Mouse (Mus musculus): Measurements from ENCODE around the gene Hsd17b3. TPM values are rescaled to one million over a fixed set of nuclear protein-coding genes. Genes with fewer than 3 reads are reported as not detected.

Hsd17b3 gene
- polyA plus RNA-seq, 1 experiment from 2014 or later: not detected

DNA sequence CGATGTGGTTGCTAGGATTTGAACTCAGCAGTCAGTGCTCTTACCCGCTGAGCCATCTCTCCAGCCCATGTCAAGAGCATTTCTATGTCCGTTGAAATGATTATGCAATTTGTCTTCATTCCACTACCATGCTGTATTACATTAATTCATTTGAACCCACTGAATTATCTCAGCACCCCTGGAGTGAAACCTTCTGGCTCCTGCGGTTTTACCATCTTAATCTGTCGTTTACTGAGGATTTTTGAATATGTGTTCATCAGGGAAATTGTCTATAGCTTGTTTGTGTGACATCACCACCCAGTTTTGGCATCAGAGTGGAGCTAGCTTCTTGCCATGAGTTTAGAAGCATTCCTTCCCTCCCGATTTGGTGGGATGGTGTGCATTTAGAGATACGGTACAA lies 2.0 kb upstream of the Hsd17b3 start:
- DNase-seq (ENCODE audit: low spot score) (no peak), ATAC-seq (no peak)
- TF ChIP-seq CTCF (IDR thresholded peaks at IDR 0.05): no peak
- TF ChIP-seq EP300 (IDR thresholded peaks at IDR 0.05): no peak
- Histone ChIP-seq H3K27me3 (replicated peaks; ENCODE audit: insufficient read depth, low read length) (no peaks in the 10 kb centered on the region), H3K4me3 (ENCODE audit: low read depth, low read length) (no peak overlapping the region), H3K36me3 (ENCODE audit: insufficient read depth, low read length) (no peaks in the 10 kb centered on the region), H3K4me2 (replicated peaks; ENCODE audit: low read depth, low read length) (no peak overlapping the region), H3K4me1 (ENCODE audit: insufficient read depth, low read depth, low read length) (no peaks in the 10 kb centered on the region), H3K9me3 (ENCODE audit: low read length) (no peaks in the 10 kb centered on the region), H3K9ac (replicated peaks; ENCODE audit: low read depth) (no peak overlapping the region), H3K27ac (ENCODE audit: low read length) (no peak overlapping the region)
- WGBS: 71% methylated on average over 7 of the region's 7 CpGs

DNA sequence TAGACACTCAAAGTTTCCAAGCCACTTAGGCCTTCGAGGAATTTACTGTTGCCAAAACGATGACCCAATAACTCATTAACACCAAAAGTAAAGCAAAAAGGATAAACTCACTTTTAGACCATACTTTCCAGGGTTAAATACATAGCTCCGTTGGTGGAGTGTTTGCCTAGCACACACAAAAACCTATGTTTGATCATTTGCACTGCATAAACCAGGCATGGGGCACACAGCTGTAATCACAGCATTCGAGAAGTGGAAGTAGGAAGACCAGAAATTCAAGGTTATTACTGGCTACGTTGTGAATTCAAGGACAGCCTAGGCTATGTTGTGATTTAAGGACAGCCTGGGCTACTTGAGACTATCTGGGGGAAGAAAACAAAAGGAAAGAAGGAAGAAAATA lies 1.2 kb upstream of the Hsd17b3 start:
- H3K27ac ChIP-seq (ENCODE audit: low read length): no peak overlapping the region
- no peaks in the 10 kb centered on the region for H3K4me1 ChIP-seq (ENCODE audit: insufficient read depth, low read depth, low read length)
- no peaks in the 10 kb centered on the region for H3K9me3 ChIP-seq (ENCODE audit: low read length)
- WGBS: 46% methylated on average over 5 of the region's 5 CpGs
- H3K9ac ChIP-seq (replicated peaks; ENCODE audit: low read depth): no peak overlapping the region
- no peaks in the 10 kb centered on the region for H3K36me3 ChIP-seq (ENCODE audit: insufficient read depth, low read length)
- no peaks in the 10 kb centered on the region for H3K27me3 ChIP-seq (replicated peaks; ENCODE audit: insufficient read depth, low read length)
- H3K4me2 ChIP-seq (replicated peaks; ENCODE audit: low read depth, low read length): no peak overlapping the region
- no peak for TF ChIP-seq EP300 (IDR thresholded peaks at IDR 0.05)
- TF ChIP-seq CTCF (IDR thresholded peaks at IDR 0.05): no peak
- ATAC-seq: peak; percentile 48; the same call in 1 of the 2 replicates
- peak; percentile 45 for DNase-seq (ENCODE audit: low spot score)
- H3K4me3 ChIP-seq (ENCODE audit: low read depth, low read length): no peak overlapping the region

DNA sequence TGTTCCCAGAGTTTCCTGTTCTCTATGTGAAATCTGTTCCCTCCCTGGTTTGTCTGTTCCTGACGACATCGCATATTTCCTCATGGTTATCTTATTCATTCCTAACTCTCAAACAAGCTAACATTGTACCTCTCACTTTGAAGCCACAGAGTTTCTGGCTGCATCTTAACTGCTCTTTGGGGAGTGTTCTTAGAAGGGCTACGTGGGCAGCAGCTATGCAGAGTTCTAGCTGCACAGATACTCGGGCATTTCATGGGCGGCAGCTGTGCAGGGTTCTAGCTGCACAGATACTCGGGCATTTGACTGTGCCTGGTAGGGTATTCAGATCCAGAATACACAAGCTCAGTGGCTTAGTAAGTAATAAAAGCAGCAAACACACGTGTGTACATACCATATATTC lies 973 bp downstream of the Hsd17b3 start:
- no peak overlapping the region for H3K27ac ChIP-seq (ENCODE audit: low read length)

DNA sequence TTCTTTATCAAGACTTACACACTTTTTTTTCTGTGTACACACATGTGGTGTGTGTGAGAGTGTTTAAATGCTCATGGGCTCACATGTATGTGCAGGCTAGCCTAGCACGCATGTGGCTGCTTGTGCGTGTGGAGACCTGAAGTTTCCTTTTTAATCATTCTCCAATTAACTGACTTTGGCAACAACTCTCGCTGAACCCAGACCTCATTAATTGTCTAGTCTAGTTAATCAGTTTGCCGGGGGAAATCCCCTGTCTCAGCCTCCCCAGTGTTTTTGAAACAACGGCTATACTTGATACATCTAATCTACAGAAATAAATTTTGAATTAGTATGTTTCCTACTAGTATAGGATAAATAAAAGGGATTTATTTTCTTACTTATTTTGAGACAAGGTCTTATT lies 3.0 kb downstream of the Hsd17b3 start:
- no peak overlapping the region for H3K9ac ChIP-seq (replicated peaks; ENCODE audit: low read depth)
- no peak overlapping the region for H3K27ac ChIP-seq (ENCODE audit: low read length)
- no peaks in the 10 kb centered on the region for H3K4me1 ChIP-seq (ENCODE audit: insufficient read depth, low read depth, low read length)
- DNase-seq (ENCODE audit: low spot score) (no peak), ATAC-seq (no peak)
- H3K4me2 ChIP-seq (replicated peaks; ENCODE audit: low read depth, low read length): no peak overlapping the region
- no peaks in the 10 kb centered on the region for H3K27me3 ChIP-seq (replicated peaks; ENCODE audit: insufficient read depth, low read length)
- H3K36me3 ChIP-seq (ENCODE audit: insufficient read depth, low read length): no peaks in the 10 kb centered on the region
- TF ChIP-seq EP300 (IDR thresholded peaks at IDR 0.05): no peak
- TF ChIP-seq CTCF (IDR thresholded peaks at IDR 0.05): no peak
- H3K9me3 ChIP-seq (ENCODE audit: low read length): no peaks in the 10 kb centered on the region
- WGBS: 81% methylated on average over 5 of the region's 5 CpGs
- no peak overlapping the region for H3K4me3 ChIP-seq (ENCODE audit: low read depth, low read length)

More for the DNA sequence above, 973 bp downstream of the Hsd17b3 start:
- 48% methylated on average over 7 of the region's 7 CpGs for WGBS
- Histone ChIP-seq H3K9me3 (ENCODE audit: low read length) (no peaks in the 10 kb centered on the region), H3K4me2 (replicated peaks; ENCODE audit: low read depth, low read length) (no peak overlapping the region), H3K4me3 (ENCODE audit: low read depth, low read length) (no peak overlapping the region), H3K4me1 (ENCODE audit: insufficient read depth, low read depth, low read length) (no peaks in the 10 kb centered on the region), H3K9ac (replicated peaks; ENCODE audit: low read depth) (no peak overlapping the region), H3K27me3 (replicated peaks; ENCODE audit: insufficient read depth, low read length) (no peaks in the 10 kb centered on the region), H3K36me3 (ENCODE audit: insufficient read depth, low read length) (no peaks in the 10 kb centered on the region)
- ATAC-seq: no peak
- no peak for DNase-seq (ENCODE audit: low spot score)
- TF ChIP-seq CTCF (IDR thresholded peaks at IDR 0.05) (no peak), EP300 (IDR thresholded peaks at IDR 0.05) (no peak)

DNA sequence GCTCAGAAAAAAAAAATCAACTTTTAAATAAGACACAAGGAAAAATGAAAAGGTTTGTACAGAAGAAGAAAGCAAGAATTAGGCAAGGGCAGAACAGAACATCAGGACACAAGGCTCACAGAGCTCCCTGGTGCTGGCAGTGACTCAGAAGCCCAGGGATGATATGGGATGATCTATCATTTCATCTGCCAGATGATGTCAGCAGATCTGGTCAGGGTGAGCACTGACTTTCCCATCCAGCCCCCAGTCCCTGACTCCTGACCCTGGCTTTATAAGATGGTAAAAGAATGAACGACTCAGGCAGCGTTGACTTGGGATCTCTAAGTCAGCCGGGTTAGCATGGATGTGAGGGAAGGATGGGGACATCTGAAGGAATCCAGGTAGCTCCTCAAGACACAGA lies 5.7 kb downstream of the Hsd17b3 start:
- no peaks in the 10 kb centered on the region for H3K27me3 ChIP-seq (replicated peaks; ENCODE audit: insufficient read depth, low read length)
- H3K36me3 ChIP-seq (ENCODE audit: insufficient read depth, low read length): no peaks in the 10 kb centered on the region
- DNase-seq (ENCODE audit: low spot score) (no peak), ATAC-seq (no peak)
- 78% methylated on average over 3 of the region's 3 CpGs for WGBS
- H3K4me1 ChIP-seq (ENCODE audit: insufficient read depth, low read depth, low read length): no peaks in the 10 kb centered on the region
- no peak overlapping the region for H3K27ac ChIP-seq (ENCODE audit: low read length)
- H3K9ac ChIP-seq (replicated peaks; ENCODE audit: low read depth): no peak overlapping the region
- H3K4me3 ChIP-seq (ENCODE audit: low read depth, low read length): no peak overlapping the region
- H3K4me2 ChIP-seq (replicated peaks; ENCODE audit: low read depth, low read length): no peak overlapping the region
- no peaks in the 10 kb centered on the region for H3K9me3 ChIP-seq (ENCODE audit: low read length)
- TF ChIP-seq CTCF (IDR thresholded peaks at IDR 0.05) (no peak), EP300 (IDR thresholded peaks at IDR 0.05) (no peak)

DNA sequence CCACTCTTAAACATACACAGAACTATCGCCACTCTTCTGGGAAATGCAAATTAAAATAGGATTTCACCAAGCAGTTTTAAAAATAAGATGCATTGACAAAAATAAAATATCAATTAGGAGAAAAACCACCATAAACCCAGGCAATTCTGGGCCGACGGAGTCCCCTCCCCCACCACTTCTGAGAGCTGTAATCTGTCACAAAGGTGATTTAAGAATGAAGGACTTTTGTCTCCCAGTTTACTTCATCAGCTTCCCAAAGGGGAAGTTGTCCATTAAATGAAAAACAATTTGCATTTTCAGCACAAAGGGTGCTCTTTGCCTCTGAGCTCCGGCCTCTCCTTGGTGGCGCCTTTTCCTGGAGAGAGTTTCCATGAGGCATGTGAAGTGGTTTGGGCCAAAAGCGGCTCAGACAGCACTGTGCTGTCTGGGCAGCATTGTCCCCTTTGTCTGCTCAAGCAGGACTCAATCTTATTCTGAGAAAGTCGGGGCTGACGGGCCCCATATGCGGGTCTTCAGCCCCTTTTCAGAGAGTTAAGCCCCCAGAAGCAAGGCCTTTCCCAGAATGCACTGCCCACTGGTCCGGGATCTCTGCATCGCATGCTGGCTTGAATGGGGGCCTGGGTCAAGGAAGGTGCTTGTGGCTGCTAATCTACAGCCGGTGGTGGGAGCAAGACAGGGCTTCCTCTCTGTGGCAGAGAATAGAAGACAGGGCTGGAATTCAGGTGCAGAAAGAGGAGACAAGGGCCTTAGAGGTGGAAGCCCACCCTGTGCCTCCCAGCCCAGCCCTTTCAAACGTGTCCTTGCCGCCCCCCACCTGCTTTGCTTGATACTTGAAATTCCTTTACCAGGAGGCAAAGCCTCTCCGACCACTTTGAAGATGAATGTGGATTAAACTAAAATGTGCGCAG lies 7.8 kb downstream of the Hsd17b3 start:
- WGBS: 32% methylated on average over 16 of the region's 16 CpGs
- no peak for DNase-seq (ENCODE audit: low spot score)
- Histone ChIP-seq H3K27me3 (replicated peaks; ENCODE audit: insufficient read depth, low read length) (no peaks in the 10 kb centered on the region), H3K4me2 (replicated peaks; ENCODE audit: low read depth, low read length) (no peak overlapping the region), H3K9me3 (ENCODE audit: low read length) (no peaks in the 10 kb centered on the region), H3K4me3 (ENCODE audit: low read depth, low read length) (no peak overlapping the region), H3K9ac (replicated peaks; ENCODE audit: low read depth) (no peak overlapping the region), H3K27ac (ENCODE audit: low read length) (no peak overlapping the region), H3K4me1 (ENCODE audit: insufficient read depth, low read depth, low read length) (no peaks in the 10 kb centered on the region), H3K36me3 (ENCODE audit: insufficient read depth, low read length) (no peaks in the 10 kb centered on the region)
- ATAC-seq: no peak
- TF ChIP-seq CTCF (IDR thresholded peaks at IDR 0.05) (no peak), EP300 (IDR thresholded peaks at IDR 0.05) (no peak)

Measured in lung, postnatal 0 days (tissue).